Mouse (Mus musculus) myocyte (in vitro differentiated cells): ENCODE results near the gene Spib.

Experiments
- E2F4 ChIP-seq: IDR thresholded peaks from one replicate; pipeline ENCODE4 v1.6.1; 2011; ENCODE audit warnings: mild to moderate bottlenecking, control low read depth, moderate library complexity; ENCODE audit not compliant: insufficient read depth
- MAX ChIP-seq: IDR thresholded peaks from one replicate; pipeline ENCODE4 v1.6.1; 2011; ENCODE audit warnings: low read depth, mild to moderate bottlenecking, control low read depth
- MYOD1 ChIP-seq, 3 experiments: IDR thresholded peaks; one replicate each; pipeline ENCODE4 v1.6.1; 2011; ENCODE audit warnings: control low read depth in 2 of 3, low read depth in 2 of 3, mild to moderate bottlenecking in 2 of 3, moderate library complexity in 1 of 3; ENCODE audit not compliant: insufficient read length in 2 of 3, control insufficient read depth in 1 of 3
- MYOG ChIP-seq, 3 experiments: IDR thresholded peaks; one replicate each; pipeline ENCODE4 v1.6.1; 2011; ENCODE audit warnings: control low read depth in 2 of 3, low read depth in 2 of 3, mild to moderate bottlenecking in 2 of 3; ENCODE audit not compliant: insufficient read length in 2 of 3, control insufficient read depth in 1 of 3, insufficient read depth in 1 of 3
- POLR2A ChIP-seq: IDR thresholded peaks from one replicate; pipeline ENCODE4 v1.6.1; 2011; ENCODE audit warnings: low read depth, mild to moderate bottlenecking, control low read depth, moderate library complexity; ENCODE audit not compliant: insufficient read length
- POLR2AphosphoS2 ChIP-seq: IDR thresholded peaks from one replicate; pipeline ENCODE4 v1.6.1; 2011; ENCODE audit warnings: low read depth, control low read depth; ENCODE audit not compliant: insufficient read length
- REST ChIP-seq: IDR thresholded peaks from one replicate; pipeline ENCODE4 v1.6.1; 2011; ENCODE audit warnings: mild to moderate bottlenecking, control low read depth, moderate library complexity; ENCODE audit not compliant: insufficient read depth, insufficient read length
- SRF ChIP-seq: IDR thresholded peaks from one replicate; pipeline ENCODE4 v1.6.1; 2011; ENCODE audit warnings: low read depth; ENCODE audit not compliant: control insufficient read depth, insufficient read length
- TCF3 ChIP-seq: IDR thresholded peaks from one replicate; pipeline ENCODE4 v1.6.1; 2011; ENCODE audit warnings: low read depth, control low read depth; ENCODE audit not compliant: insufficient read length
- USF1 ChIP-seq: IDR thresholded peaks from one replicate; pipeline ENCODE4 v1.6.1; 2011; ENCODE audit warnings: low read depth, mild to moderate bottlenecking, control low read depth, moderate library complexity

GRCm38 (mm10) chr7:44542555-44542954 is 10.7 kb upstream of the Spib start:
- TF ChIP-seq E2F4 (no peak), MAX (no peak), POLR2AphosphoS2 (no peak), POLR2A (no peak), REST (no peak), MYOD1 (IDR thresholded peaks at IDR 0.05; ENCODE audit: control insufficient read depth in 1 of 3, insufficient read length in 2 of 3, low read depth in 2 of 3) (no peak), MYOG (IDR thresholded peaks at IDR 0.05; ENCODE audit: control insufficient read depth in 1 of 3, insufficient read depth in 1 of 3, insufficient read length in 2 of 3, low read depth in 2 of 3) (no peak), SRF (no peak), USF1 (no peak), TCF3 (no peak)
